Mouse (Mus musculus) adrenal gland, postnatal 14 days (tissue): ENCODE data around the gene Polg2. TPM values are rescaled to one million over a fixed set of nuclear protein-coding genes. Genes with fewer than 3 reads are reported as not detected.
"Not testable (repeated sequence)": the region's sequence is repeated elsewhere in the genome, so short reads cannot be mapped to it uniquely, and the experiment has no call there.

ENCODE experiments used
- DNase-seq: peaks from one replicate; pipeline ENCODE4 v3.0.0; 2021; ENCODE audit warnings: mixed read lengths
- total RNA-seq: library from RNA; stranded (reverse); gene quantifications from 2 replicates; pipeline ENCODE4 v1.2.3, GENCODE M21; 2021

Gene Polg2
- total RNA-seq, 1 experiment from 2014 or later, result 6.6 TPM

- DNase-seq, result peak; percentile 98
Measured at GRCm38 (mm10) chr11:106788775-106789459, 9.6 kb upstream of the Polg2 start, which contains the start of the genes Ddx5 and Cep95. Gene Ddx5 (minus strand): TSS chr11:106789185. Gene Cep95 (plus strand): TSS chr11:106789252.

DNA sequence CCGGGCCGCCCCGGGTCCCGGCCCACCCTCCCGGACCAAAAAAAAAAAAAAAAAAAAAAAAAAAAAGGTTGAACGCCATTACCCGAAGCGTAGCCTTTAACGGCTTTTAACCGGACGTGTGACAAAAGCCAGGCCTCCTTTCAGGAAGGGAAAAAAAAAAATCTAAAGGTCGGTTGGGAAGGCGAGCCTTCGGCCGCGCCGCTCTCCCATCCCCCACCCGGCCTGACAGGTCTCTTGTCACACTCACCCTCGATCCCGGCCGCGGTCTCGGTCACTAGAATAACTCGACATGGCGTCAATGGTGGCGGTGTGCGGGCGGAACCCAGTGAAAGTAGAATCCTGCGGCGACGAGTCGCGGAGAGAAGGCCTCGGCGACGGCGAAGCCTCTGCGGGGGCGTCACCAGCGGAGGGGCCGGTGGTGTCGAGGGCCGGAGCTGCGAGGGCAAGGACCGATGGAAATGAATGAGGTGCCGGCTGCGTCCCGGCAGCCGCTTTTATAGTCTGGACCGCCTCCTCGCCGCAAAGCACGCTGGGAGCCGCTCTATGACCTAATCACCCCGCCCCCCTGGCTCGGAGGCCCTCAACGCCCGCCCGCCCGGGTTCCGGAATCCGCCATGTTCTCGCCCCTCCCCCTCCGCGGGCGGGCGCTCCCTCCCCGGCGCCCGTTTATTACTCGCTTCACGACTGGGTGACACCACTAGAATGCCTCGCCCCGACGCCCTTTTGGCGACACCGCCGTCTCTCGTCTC is 8.9 kb upstream of the Polg2 start:
- DNase-seq, result peak; percentile 100

DNA sequence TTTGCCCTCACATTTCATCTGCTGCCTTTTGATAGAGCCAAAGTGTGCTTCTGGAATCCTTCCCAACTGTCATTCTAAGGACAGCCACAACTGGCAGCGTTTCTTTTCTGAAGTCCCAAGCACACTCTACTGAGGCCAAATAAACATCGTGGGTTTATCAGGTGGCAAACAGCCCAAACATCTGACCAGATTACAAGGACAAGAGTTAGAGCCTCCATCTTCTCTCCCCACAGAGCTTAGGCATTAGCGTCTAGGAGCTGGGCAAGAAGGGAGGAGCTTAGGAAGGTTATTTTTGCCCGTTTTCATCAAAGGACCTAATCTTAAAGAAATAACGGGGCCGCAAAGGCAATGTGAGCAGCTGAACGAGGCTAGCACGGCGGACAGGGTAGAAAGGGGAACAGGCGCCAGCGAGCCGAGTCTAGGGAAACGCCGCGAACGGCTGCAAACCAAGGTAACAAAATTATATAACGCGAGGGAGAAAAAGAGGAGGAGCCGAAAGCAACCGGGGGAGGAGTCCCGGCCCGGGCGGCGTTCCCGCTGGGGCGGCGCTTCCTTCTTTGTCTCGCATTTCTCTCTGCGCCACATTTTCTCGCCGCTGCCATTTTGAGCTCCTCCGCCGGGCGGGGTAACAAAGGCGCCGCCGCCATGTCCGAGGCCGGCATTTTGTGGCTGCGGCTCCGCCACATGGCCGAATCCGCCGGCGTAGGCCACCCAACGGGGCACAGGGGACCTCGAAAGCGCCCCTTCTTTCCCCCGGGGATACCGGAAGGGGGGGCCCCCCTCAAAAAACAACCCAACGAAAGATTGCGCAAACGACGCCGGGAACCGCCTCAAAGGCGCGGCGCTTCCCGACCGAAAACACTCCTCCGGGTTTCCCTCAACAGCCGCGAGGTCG is 8.0 kb upstream of the Polg2 start:
- DNase-seq, result peak; percentile 95

DNA sequence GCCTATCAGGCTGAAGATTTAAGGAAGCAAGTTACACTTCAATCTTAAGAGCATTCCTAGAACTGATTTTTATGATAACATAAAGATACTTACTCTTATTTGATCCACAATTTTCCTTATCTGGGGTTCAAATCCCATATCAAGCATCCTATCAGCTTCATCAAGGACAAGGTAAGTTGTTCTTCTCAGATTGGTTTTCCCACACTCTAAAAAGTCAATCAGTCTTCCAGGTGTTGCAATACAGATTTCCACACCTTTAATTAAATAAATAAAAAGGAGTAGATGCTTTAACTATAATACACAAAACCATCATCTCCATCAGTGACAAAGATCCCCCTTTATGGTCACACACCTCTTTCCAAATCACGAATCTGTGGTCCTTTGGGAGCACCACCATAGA is 5.7 kb upstream of the Polg2 start:
- DNase-seq, result no peak

GRCm38 (mm10) chr11:106784476-106784875 is 5.1 kb upstream of the Polg2 start:
- no peak for DNase-seq

DNA sequence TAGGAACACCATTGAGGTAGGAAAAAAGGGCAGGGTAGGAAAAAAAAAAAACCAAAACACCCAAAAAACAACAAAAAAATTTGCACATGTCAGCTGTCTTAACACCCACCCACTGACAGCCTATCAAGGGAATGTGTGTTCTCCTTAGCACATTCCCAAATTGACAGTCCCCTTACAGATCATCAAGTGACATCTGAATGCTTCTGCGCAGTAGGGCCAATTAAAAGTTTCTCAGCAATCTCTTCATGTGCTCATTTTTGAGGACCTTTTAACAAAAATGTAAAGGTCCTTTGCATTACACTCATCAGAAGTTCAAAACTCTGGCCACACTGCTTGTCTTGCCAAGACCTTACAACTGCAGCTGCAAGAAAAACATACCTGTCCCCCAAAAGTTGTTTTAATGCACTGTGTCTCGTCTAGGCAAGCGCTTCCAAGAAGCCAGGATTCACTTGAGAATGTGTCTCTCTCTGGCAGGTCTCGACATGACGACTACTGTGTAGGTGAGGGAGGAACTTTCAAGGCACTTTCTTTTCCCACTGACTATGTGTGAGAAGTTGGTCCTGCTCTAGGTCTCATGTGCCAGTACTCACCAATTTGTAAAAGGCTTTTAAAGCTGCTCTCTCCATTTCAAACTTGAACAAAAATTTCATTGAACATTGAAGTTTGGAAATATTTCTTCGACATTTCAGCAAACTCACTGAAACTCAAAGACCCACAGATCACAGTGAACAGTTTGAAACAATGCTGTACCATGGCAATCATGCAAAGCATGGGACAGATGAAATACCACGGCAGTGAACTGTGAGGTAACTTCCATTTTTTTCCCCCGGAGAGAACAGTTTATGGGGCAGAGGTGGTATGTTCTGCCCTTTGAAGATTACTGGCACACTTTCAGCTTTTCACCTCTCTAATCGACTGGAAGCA is 3.8 kb upstream of the Polg2 start:
- DNase-seq, result no peak

GRCm38 (mm10) chr11:106782271-106782670 is 2.9 kb upstream of the Polg2 start:
- DNase-seq, result not testable (repeated sequence)

GRCm38 (mm10) chr11:106780590-106781220 is 1.4 kb upstream of the Polg2 start:
- no peak for DNase-seq

GRCm38 (mm10) chr11:106780089-106780425 is 720 bp upstream of the Polg2 start:
- DNase-seq, result peak; percentile 28

DNA sequence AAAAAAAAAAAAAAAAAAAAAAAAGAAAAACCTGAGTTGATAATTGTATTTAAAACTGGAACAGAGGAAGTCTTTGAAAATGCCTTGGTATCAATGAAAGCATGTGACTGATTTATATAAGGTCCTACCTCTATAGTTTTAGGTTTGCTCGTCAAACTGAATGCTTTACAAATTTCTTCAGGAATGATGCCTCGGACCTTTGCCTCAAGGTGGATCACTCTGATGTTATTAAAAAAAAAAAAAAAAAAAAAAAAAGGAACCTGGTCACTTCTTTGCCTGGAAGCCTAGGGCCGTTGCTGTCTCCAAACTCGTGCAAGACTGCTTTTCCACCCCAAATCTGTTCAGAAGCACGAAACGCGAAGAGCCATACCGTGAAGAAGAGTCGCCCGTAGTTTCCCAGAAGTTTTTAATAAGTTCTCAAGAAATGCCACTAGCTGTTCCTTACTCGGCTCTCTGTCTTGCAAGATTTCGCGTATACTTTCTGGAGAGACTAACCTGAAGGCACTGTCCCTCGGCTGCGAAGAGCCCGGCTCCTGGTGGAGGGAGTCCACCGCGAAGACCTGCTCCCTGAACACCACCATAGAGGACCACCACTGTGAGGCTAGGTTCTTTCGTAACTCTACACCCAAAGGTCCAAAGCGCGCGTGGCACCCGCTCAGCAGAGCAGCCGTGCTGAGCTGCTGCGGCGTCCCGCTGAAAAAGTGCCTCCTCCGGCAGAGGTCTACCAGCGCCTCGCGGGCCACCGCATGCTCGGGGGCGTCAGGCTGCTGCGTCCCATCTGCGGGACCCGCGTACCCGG is 549 bp downstream of the Polg2 start:
- peak; percentile 18 for DNase-seq

- DNase-seq, result no peak
Measured at GRCm38 (mm10) chr11:106778132-106778531, 1.2 kb downstream of the Polg2 start.

- no peak for DNase-seq
Measured at GRCm38 (mm10) chr11:106777395-106777794, 1.9 kb downstream of the Polg2 start.

GRCm38 (mm10) chr11:106776960-106777359 is 2.4 kb downstream of the Polg2 start:
- DNase-seq, result peak; percentile 27

GRCm38 (mm10) chr11:106773061-106773460 is 6.3 kb downstream of the Polg2 start:
- DNase-seq, result no peak

DNA sequence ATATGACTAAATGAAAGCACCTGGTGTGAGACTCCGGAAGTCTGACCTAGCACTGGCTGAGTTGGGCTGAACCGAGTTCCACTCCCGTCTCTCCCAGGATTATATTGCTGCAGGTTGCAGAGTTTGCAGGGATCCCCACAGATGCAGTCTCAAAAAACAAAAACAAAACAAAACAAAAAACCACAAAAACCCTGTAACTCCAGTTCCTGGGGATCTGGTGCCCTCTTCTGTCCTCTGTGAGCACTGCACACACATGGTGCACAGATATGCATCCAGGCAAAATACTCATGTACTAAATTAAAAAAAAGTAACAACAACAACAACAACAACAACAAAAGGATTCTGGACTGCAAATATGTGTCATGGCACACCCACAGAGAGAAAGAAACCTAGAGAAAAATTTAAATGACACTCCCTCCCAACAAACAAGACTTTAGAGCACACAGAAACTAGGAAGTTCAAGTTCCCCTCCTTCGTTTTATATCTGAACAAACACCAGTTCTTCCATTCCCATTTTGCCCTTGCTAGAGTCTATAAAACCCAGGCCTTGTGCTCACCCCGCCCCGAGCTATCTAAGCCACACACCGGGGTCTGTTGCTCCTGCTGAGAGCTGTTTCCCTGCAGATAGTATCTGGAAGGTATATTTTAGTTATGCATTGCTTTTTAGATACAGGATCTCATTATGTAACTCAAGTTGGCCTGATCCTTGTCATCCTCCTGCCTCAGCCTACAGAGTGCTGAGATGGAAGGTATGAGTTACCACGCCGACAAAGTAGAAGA is 9.0 kb downstream of the Polg2 start:
- peak; percentile 41 for DNase-seq

DNA sequence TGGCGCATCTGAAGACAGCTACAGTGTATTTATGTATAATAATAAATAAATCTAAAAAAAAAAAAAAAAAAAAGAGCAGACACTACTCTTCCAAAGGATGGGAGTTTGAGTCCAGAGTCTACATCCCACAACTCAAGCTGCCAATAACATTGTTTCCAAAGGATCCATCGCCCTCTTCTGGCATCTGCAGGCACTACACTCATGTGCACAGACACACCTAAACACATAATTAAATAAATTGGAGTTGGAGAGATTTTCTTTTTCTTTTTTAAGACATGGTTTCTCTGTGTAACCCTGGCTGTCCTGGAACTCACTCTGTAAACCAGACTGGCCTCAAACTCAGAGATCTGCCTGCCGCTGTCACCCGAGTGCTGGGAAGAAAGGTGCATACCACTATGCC is 11.8 kb downstream of the Polg2 start:
- no peak for DNase-seq

DNA sequence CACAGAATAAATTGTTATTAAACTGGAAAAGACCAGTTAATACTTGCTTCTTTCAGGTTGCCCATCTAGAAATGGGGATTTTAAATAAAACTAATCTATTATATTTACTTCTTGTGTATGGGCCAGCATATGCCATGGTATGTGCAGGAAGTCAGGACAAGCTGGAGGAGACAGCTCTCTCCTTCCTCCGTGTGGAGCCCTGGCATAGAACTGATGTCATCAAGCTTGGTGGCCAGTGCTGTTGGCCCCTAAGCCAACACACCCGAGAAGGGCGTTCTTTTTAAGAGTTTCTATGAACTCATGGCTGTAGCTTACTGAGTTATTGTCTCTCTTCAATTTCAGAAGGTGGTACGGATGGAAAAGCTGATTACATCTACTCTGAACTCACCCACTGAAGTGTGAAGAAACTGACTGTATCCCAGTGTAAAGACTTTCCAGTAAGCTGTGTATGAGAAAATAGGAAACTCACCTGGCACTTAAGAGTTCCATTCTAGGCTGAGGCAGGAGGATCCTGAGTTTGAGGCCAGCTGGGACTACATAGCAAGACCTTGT is 12.7 kb downstream of the Polg2 start:
- no peak for DNase-seq

GRCm38 (mm10) chr11:106762800-106763185 is 16.5 kb downstream of the Polg2 start:
- no peak for DNase-seq

GRCm38 (mm10) chr11:106762139-106762799 is 17.1 kb downstream of the Polg2 start:
- DNase-seq, result peak; percentile 54
